Mouse (Mus musculus) intestine, embryonic 16.5 days (tissue): ENCODE results near the gene Eml3. TPM values are rescaled to one million over a fixed set of nuclear protein-coding genes. Genes with fewer than 3 reads are reported as not detected.

Experiments
- ATAC-seq: fragments of 200-750 bp; cut with Nextera tagmentation; 2 replicates; pipeline ENCODE4 v1.8.0; 2017; ENCODE audit warnings: moderate TSS enrichment, moderate library complexity
- H3K27ac ChIP-seq: fragments of 300-500 bp; sonication (generic); 2 replicates; pipeline ENCODE4 v1.5.1; 2014; ENCODE audit warnings: mild to moderate bottlenecking, low read length
- H3K27me3 ChIP-seq: fragments of 300-500 bp; sonication (generic); replicated peaks from 2 replicates; pipeline ENCODE4 v1.6.1; 2014; ENCODE audit warnings: low read length, control low read depth, mixed read lengths; ENCODE audit not compliant: control insufficient read depth, insufficient read depth
- H3K36me3 ChIP-seq: fragments of 300-500 bp; sonication (generic); 2 replicates; pipeline ENCODE4 v1.6.1; 2014; ENCODE audit warnings: low read length, control low read depth; ENCODE audit not compliant: control insufficient read depth, insufficient read depth
- H3K4me1 ChIP-seq: fragments of 300-500 bp; sonication (generic); 2 replicates; pipeline ENCODE4 v1.6.1; 2014; ENCODE audit warnings: low read length, control low read depth, mixed read lengths; ENCODE audit not compliant: control insufficient read depth, insufficient read depth
- H3K4me2 ChIP-seq: fragments of 300-500 bp; sonication (generic); 2 replicates; pipeline ENCODE4 v1.6.1; 2014; ENCODE audit warnings: low read depth, low read length, control low read depth
- H3K4me3 ChIP-seq: fragments of 300-500 bp; sonication (generic); 2 replicates; pipeline ENCODE4 v1.5.1; 2014; ENCODE audit warnings: mild to moderate bottlenecking, low read length
- H3K9ac ChIP-seq: fragments of 300-500 bp; sonication (generic); 2 replicates; pipeline ENCODE4 v1.6.1; 2014; ENCODE audit warnings: low read depth, low read length
- H3K9me3 ChIP-seq: fragments of 300-500 bp; sonication (generic); 2 replicates; pipeline ENCODE4 v1.6.1; 2016; ENCODE audit warnings: low read length, control low read depth; ENCODE audit not compliant: control insufficient read depth
- WGBS: fragments of 180-500 bp; shearing (Covaris S2); extraction: QIAGEN DNeasy Blood & Tissue Kit; methylation state at CpG from one replicate; pipeline ENCODE4 v1.1.7; 2014; 5-methylcytosine and 5-hydroxymethylcytosine counted together
- microRNA-seq: library from miRNA; unstranded; fragments of <30 nt; microRNA quantifications from one replicate; pipeline ENCODE4, GENCODE M21; 2016
- polyA plus RNA-seq: library from polyadenylated mRNA; unstranded; fragments of >200 nt; fragmentation: Nextera tagmentation; extraction: Ambion mirVana; gene quantifications from 2 replicates; pipeline ENCODE4 v1.2.1, GENCODE M21; 2015

Gene Eml3
- polyA plus RNA-seq, 1 experiment from 2014 or later: 22.6 TPM

- ATAC-seq: no peak
- H3K4me1 ChIP-seq: peaks cover 53% of the 10 kb centered on the region
- H3K36me3 ChIP-seq: no peaks in the 10 kb centered on the region
- H3K4me3 ChIP-seq: no peak overlapping the region
- no peaks in the 10 kb centered on the region for H3K9me3 ChIP-seq
- no peak overlapping the region for H3K4me2 ChIP-seq
- 55% methylated on average over 2 of the region's 2 CpGs for WGBS
- H3K27ac ChIP-seq: no peak overlapping the region
- H3K27me3 ChIP-seq: no peaks in the 10 kb centered on the region
- H3K9ac ChIP-seq: no peak overlapping the region
Measured at GRCm38 (mm10) chr19:8987816-8988215, 58.5 kb downstream of the Eml3 start.

DNA sequence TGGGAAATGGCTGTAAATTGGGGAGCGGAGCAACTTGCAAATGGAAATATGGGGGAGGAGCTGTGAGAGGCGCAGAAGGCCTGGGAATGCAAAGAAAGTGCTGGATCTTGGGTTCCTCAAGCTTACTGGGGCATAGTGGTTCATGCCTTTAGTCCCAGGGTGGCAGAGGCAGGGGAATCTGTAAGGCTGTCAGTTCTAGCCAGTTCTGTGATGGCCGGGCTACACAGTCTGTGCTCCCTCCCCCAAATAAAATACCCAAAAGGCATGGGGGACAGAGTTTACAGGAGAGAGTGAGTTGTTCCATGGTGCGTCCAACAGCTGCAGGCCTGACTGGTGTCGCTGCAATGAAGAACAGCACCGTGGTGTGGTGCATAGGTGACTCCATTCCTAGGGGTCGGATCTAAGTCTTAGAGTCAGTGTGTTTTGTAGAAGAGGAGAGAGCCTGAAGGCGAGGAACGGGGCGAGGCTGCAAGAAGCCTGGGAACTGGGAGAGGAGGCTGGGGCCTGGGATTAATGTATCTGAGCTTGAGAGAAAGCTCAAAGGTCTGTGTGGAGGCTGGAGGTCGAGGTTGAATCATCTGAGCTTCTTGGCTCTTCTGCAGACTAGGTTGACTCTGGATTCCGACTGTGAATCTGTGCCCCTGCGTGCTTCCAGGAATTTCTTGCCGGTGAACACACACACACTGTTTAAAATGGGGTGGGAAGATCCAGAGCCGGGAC is 59.2 kb downstream of the Eml3 start:
- WGBS: 24% methylated on average over 15 of the region's 15 CpGs
- Histone ChIP-seq H3K36me3 (no peaks in the 10 kb centered on the region), H3K27ac (peak overlapping the region; percentile 97), H3K9ac (peak overlapping the region; percentile 92), H3K4me3 (peak overlapping the region; percentile 80), H3K4me2 (peak overlapping the region; percentile 84), H3K27me3 (no peaks in the 10 kb centered on the region), H3K4me1 (peaks cover 53% of the 10 kb centered on the region), H3K9me3 (no peaks in the 10 kb centered on the region)
- peak; percentile 39 for ATAC-seq

- Histone ChIP-seq H3K27ac (peak within 1 kb of the TSS; percentile 97), H3K9me3 (no peaks in the 10 kb centered on the region), H3K9ac (peak within 1 kb of the TSS; percentile 92), H3K4me3 (peak within 1 kb of the TSS; percentile 80), H3K4me1 (peaks cover 50% of the 10 kb centered on the region), H3K27me3 (no peaks in the 10 kb centered on the region), H3K36me3 (no peaks in the 10 kb centered on the region), H3K4me2 (peak within 1 kb of the TSS; percentile 84)
- 0% methylated on average over 42 of the region's 42 CpGs for WGBS
- ATAC-seq: peak; percentile 83
Measured at GRCm38 (mm10) chr19:8989066-8989566, 59.8 kb downstream of the Eml3 start, which contains the start of gene Ahnak. TSS of gene Ahnak (plus strand) at chr19:8989284.

- H3K36me3 ChIP-seq: no peaks in the 10 kb centered on the region
- H3K4me1 ChIP-seq: peaks cover 50% of the 10 kb centered on the region
- H3K4me3 ChIP-seq: peak overlapping the region; percentile 80
- peak overlapping the region; percentile 84 for H3K4me2 ChIP-seq
- peak; percentile 65 for ATAC-seq
- H3K9ac ChIP-seq: peak overlapping the region; percentile 92
- no peaks in the 10 kb centered on the region for H3K9me3 ChIP-seq
- WGBS: under 1% methylated on average over 47 of the region's 53 CpGs
- H3K27me3 ChIP-seq: no peaks in the 10 kb centered on the region
- peak overlapping the region; percentile 97 for H3K27ac ChIP-seq
Measured at GRCm38 (mm10) chr19:8989567-8990431, 60.4 kb downstream of the Eml3 start.

GRCm38 (mm10) chr19:8990432-8991102 is 61.2 kb downstream of the Eml3 start:
- peak overlapping the region; percentile 92 for H3K9ac ChIP-seq
- peaks cover 55% of the 10 kb centered on the region for H3K4me1 ChIP-seq
- H3K36me3 ChIP-seq: no peaks in the 10 kb centered on the region
- peak overlapping the region; percentile 80 for H3K4me3 ChIP-seq
- peak overlapping the region; percentile 97 for H3K27ac ChIP-seq
- no peaks in the 10 kb centered on the region for H3K27me3 ChIP-seq
- no peaks in the 10 kb centered on the region for H3K9me3 ChIP-seq
- WGBS: 13% methylated on average over 15 of the region's 15 CpGs
- peak; percentile 47 for ATAC-seq
- H3K4me2 ChIP-seq: peak overlapping the region; percentile 84

Small RNA genes within 50 kb of the gene (microRNA-seq; reads per million reads assigned to microRNA genes)
- not detected for gene Mir5136

Other genes with a start within 250 kb of the Eml3 start
- gene Slc3a2, start 206.2 kb upstream of the Eml3 start, polyA plus RNA-seq: 211 and 225 TPM in 2 replicates
- 78.1 and 88.7 TPM in 2 replicates for gene Wdr74, start 193.7 kb upstream of the Eml3 start, polyA plus RNA-seq
- gene 1700092M07Rik, start 188.8 kb upstream of the Eml3 start, polyA plus RNA-seq: 0.91 and 1.6 TPM in 2 replicates
- 120 and 124 TPM in 2 replicates for gene Stx5a, start 188.1 kb upstream of the Eml3 start, polyA plus RNA-seq
- gene Nxf1, start 172.5 kb upstream of the Eml3 start, polyA plus RNA-seq: 133 and 137 TPM in 2 replicates
- 161 and 164 TPM in 2 replicates for gene Tmem223, start 158.6 kb upstream of the Eml3 start, polyA plus RNA-seq
- gene Tmem179b, start 155.1 kb upstream of the Eml3 start, polyA plus RNA-seq: 110 and 120 TPM in 2 replicates
- 24.0 and 25.0 TPM in 2 replicates for gene Taf6l, start 143.1 kb upstream of the Eml3 start, polyA plus RNA-seq
- gene Polr2g, start 131.0 kb upstream of the Eml3 start, polyA plus RNA-seq: 130 and 138 TPM in 2 replicates
- 3.6 and 4.1 TPM in 2 replicates for gene Zbtb3, start 127.0 kb upstream of the Eml3 start, polyA plus RNA-seq
- 36.0 and 44.0 TPM in 2 replicates for gene Ttc9c, start 110.2 kb upstream of the Eml3 start, polyA plus RNA-seq
- gene Hnrnpul2, start 109.5 kb upstream of the Eml3 start, polyA plus RNA-seq: 3.7 and 4.3 TPM in 2 replicates
- gene AC129217.1, start 99.8 kb upstream of the Eml3 start, polyA plus RNA-seq: not detected in 2 replicates
- 48.5 and 49.7 TPM in 2 replicates for gene Bscl2, start 92.1 kb upstream of the Eml3 start, polyA plus RNA-seq
- 13.3 and 14.3 TPM in 2 replicates for gene Gng3, start 90.4 kb upstream of the Eml3 start, polyA plus RNA-seq
- gene Lrrn4cl, start 78.8 kb upstream of the Eml3 start, polyA plus RNA-seq: 1.6 and 1.7 TPM in 2 replicates
- 158 and 170 TPM in 2 replicates for gene Ubxn1, start 58.1 kb upstream of the Eml3 start, polyA plus RNA-seq
- gene Uqcc3, start 48.6 kb upstream of the Eml3 start, polyA plus RNA-seq: 60.7 and 61.2 TPM in 2 replicates
- gene Lbhd1, start 45.8 kb upstream of the Eml3 start, polyA plus RNA-seq: 60.7 and 74.8 TPM in 2 replicates
- not detected in 2 replicates for gene Gm49403, start 45.6 kb upstream of the Eml3 start, polyA plus RNA-seq
- 79.5 and 89.2 TPM in 2 replicates for gene 1810009A15Rik, start 40.7 kb upstream of the Eml3 start, polyA plus RNA-seq
- gene Gm49416, start 40.6 kb upstream of the Eml3 start, polyA plus RNA-seq: not detected in 2 replicates
- 39.2 and 40.9 TPM in 2 replicates for gene Ints5, start 36.5 kb upstream of the Eml3 start, polyA plus RNA-seq
- 95.7 and 100 TPM in 2 replicates for gene Ganab, start 31.5 kb upstream of the Eml3 start, polyA plus RNA-seq
- 44.0 and 45.4 TPM in 2 replicates for gene B3gat3, start 9.2 kb upstream of the Eml3 start, polyA plus RNA-seq
- 3.1 and 3.3 TPM in 2 replicates for gene Rom1, start 196 bp upstream of the Eml3 start, polyA plus RNA-seq
- gene Mta2, start 12.3 kb downstream of the Eml3 start, polyA plus RNA-seq: 119 and 130 TPM in 2 replicates
- 30.1 and 31.7 TPM in 2 replicates for gene Tut1, start 24.3 kb downstream of the Eml3 start, polyA plus RNA-seq
- 392 and 445 TPM in 2 replicates for gene Eef1g, start 37.5 kb downstream of the Eml3 start, polyA plus RNA-seq
- 16.5 and 20.8 TPM in 2 replicates for gene Ahnak, start 59.7 kb downstream of the Eml3 start, polyA plus RNA-seq
- not detected in 2 replicates for gene Scgb1a1, start 158.4 kb downstream of the Eml3 start, polyA plus RNA-seq
- gene Asrgl1, start 206.1 kb downstream of the Eml3 start, polyA plus RNA-seq: 7.2 and 10.4 TPM in 2 replicates